In the genomic region with DNA sequence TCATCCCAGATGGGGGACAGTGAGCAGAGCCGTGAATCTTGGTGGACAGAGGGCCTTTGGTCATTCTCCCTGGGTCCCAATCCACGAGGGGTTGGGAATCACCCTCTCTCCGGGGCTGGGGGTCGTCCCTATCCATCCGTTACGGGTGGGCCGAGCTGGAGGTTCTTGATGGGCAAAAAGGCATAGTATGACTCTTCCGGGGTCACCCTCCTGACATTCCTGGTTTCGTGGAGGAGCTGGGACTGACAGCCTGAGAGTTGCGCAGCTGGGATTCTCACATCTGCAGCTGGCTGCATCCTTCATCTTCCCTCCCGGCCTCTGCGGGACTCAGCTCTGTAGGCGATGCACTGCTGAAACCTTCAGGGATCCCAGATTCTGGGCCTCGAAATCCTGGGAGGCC, we compare ENCODE assay signal across 8 mouse cellular contexts. TPM values are rescaled to one million over a fixed set of nuclear protein-coding genes. Genes with fewer than 3 reads are reported as not detected.
DNase-seq lines count a peak whose midpoint lies in the region; ATAC-seq and TF ChIP-seq lines count a peak whose summit lies in the region.

No protein-coding gene starts in this region.

- peaks cover 6% of the 10 kb centered on the region for H3K9me3 ChIP-seq in forebrain, embryonic 16.5 days (ENCODE audit: control insufficient read depth, low read length)
- H3K9me3 ChIP-seq in midbrain, postnatal 0 days (ENCODE audit: low read length) = peaks cover 7% of the 10 kb centered on the region; the same call in 1 of the 2 replicates

- peak overlapping the region; percentile 98 for H3K4me2 ChIP-seq in forebrain, embryonic 16.5 days (ENCODE audit: low read length)
- H3K4me2 ChIP-seq in midbrain, postnatal 0 days (ENCODE audit: low read depth, low read length, poor library complexity, severe bottlenecking) = peak overlapping the region; percentile 97

- under 1% methylated on average over 14 of the region's 14 CpGs for WGBS in forebrain, embryonic 16.5 days
- WGBS in midbrain, postnatal 0 days = 1% methylated on average over 14 of the region's 14 CpGs

- no peak for ATAC-seq in forebrain, embryonic 16.5 days
- ATAC-seq in midbrain, postnatal 0 days (ENCODE audit: low FRiP score) = no peak
- no peak for ATAC-seq in granulocyte monocyte progenitor cell, adult 5-6 weeks (replicated peaks; ENCODE audit: poor library complexity, severe bottlenecking)

- H3K27me3 ChIP-seq in forebrain, embryonic 16.5 days (replicated peaks; ENCODE audit: control insufficient read depth, insufficient read depth, low read length) = peaks cover 6% of the 10 kb centered on the region
- H3K27me3 ChIP-seq in midbrain, postnatal 0 days (ENCODE audit: insufficient read depth, low read length) = no peaks in the 10 kb centered on the region

- 0 out of 2 replicates have a peak, but pooled peaks cover 2% of the 10 kb centered on the region for H3K36me3 ChIP-seq in forebrain, embryonic 16.5 days (ENCODE audit: control insufficient read depth, insufficient read depth)
- no peaks in the 10 kb centered on the region; the same call in 1 of the 2 replicates for H3K36me3 ChIP-seq in midbrain, postnatal 0 days (ENCODE audit: insufficient read depth, low read length)

- peaks cover 16% of the 10 kb centered on the region for H3K4me1 ChIP-seq in forebrain, embryonic 16.5 days (replicated peaks; ENCODE audit: control insufficient read depth, insufficient read depth, low read length)
- no peaks in the 10 kb centered on the region for H3K4me1 ChIP-seq in midbrain, postnatal 0 days (ENCODE audit: insufficient read depth, low read length)

- TF ChIP-seq CTCF in midbrain, postnatal 0 days (IDR thresholded peaks at IDR 0.05) = no peak

- peak overlapping the region; percentile 78 for H3K4me3 ChIP-seq in forebrain, embryonic 16.5 days (replicated peaks; ENCODE audit: low read length)
- peak overlapping the region; percentile 88 for H3K4me3 ChIP-seq in midbrain, postnatal 0 days (ENCODE audit: low read depth, low read length)

- DNase-seq in layer of hippocampus, postnatal 25 days (ENCODE audit: extremely low spot score in 1 of 2, low spot score in 1 of 2) = peak; percentile 24 to 36
- no peak for DNase-seq in layer of hippocampus, adult 9-11 months
- DNase-seq in brain, adult 2 months (ENCODE audit: low read depth, low spot score) = peak; percentile 52
- peak; percentile 12 for DNase-seq in kidney, postnatal 14 days
- peak; percentile 6 for DNase-seq in midbrain, postnatal 0 days (ENCODE audit: low spot score)
- no peak for DNase-seq in layer of hippocampus, adult 9-10 months (ENCODE audit: low spot score)

- H3K9ac ChIP-seq in forebrain, embryonic 16.5 days (replicated peaks; ENCODE audit: low read depth, low read length) = peak overlapping the region; percentile 78
- peak overlapping the region; percentile 92 for H3K9ac ChIP-seq in midbrain, postnatal 0 days (replicated peaks; ENCODE audit: low read length, poor library complexity, severe bottlenecking)

- no peak overlapping the region for H3K27ac ChIP-seq in forebrain, embryonic 16.5 days (ENCODE audit: low read length)
- H3K27ac ChIP-seq in midbrain, postnatal 0 days (ENCODE audit: low read depth, low read length) = no peak overlapping the region

RNA-seq across cellular contexts. Expression of a gene that starts 1.0 kb away (rescaled TPM):
- total RNA-seq in layer of hippocampus, postnatal 25 days (2021) = 100 to 1,000 TPM; 145 to 153 TPM
- 15.9 and 18.1 TPM in 2 replicates for polyA plus RNA-seq in forebrain, embryonic 16.5 days (2015; fragmentation: Nextera tagmentation; extraction: Ambion mirVana)
- total RNA-seq in midbrain, postnatal 0 days (2014; rRNA removed) = 55.6 and 68.0 TPM in 2 replicates
- 60.3 and 64.5 TPM in 2 replicates for polyA plus RNA-seq in midbrain, postnatal 0 days (2015; fragmentation: Nextera tagmentation; extraction: Ambion mirVana)
- 6.7 and 7.5 TPM in 2 replicates for total RNA-seq in granulocyte monocyte progenitor cell, adult 5-6 weeks (2014; fragmentation: Nextera tagmentation)
- 1.7 and 7.7 TPM in 2 replicates for total RNA-seq in granulocyte monocyte progenitor cell, adult 5-6 weeks (2017)

RNA-seq across cellular contexts. Expression of a gene that starts 9.6 kb away (rescaled TPM):
- total RNA-seq in layer of hippocampus, postnatal 25 days (2021) = 10 to 100 TPM; 12.6 to 15.9 TPM
- polyA plus RNA-seq in forebrain, embryonic 16.5 days (2015; fragmentation: Nextera tagmentation; extraction: Ambion mirVana) = 10.8 and 13.1 TPM in 2 replicates
- 7.1 and 8.6 TPM in 2 replicates for total RNA-seq in midbrain, postnatal 0 days (2014; rRNA removed)
- 3.3 and 3.4 TPM in 2 replicates for polyA plus RNA-seq in midbrain, postnatal 0 days (2015; fragmentation: Nextera tagmentation; extraction: Ambion mirVana)
- 23.9 and 35.8 TPM in 2 replicates for total RNA-seq in granulocyte monocyte progenitor cell, adult 5-6 weeks (2014; fragmentation: Nextera tagmentation)
- total RNA-seq in granulocyte monocyte progenitor cell, adult 5-6 weeks (2017) = 45.3 and 50.9 TPM in 2 replicates

RNA-seq across cellular contexts. Expression of a gene that starts 33.5 kb away (rescaled TPM):
- total RNA-seq in layer of hippocampus, postnatal 25 days (2021) = 1 to 10 TPM in 1 of 2 experiments, under 1 TPM in 1; 0.69 to 1.0 TPM
- polyA plus RNA-seq in forebrain, embryonic 16.5 days (2015; fragmentation: Nextera tagmentation; extraction: Ambion mirVana) = 0.46 and 0.86 TPM in 2 replicates
- total RNA-seq in midbrain, postnatal 0 days (2014; rRNA removed) = 0.99 and 2.6 TPM in 2 replicates
- polyA plus RNA-seq in midbrain, postnatal 0 days (2015; fragmentation: Nextera tagmentation; extraction: Ambion mirVana) = 1.0 and 1.1 TPM in 2 replicates
- total RNA-seq in granulocyte monocyte progenitor cell, adult 5-6 weeks (2014; fragmentation: Nextera tagmentation) = 1.6 TPM in 1 of 2 replicates, not detected in the other
- 5.8 and 6.7 TPM in 2 replicates for total RNA-seq in granulocyte monocyte progenitor cell, adult 5-6 weeks (2017)

Comparison
In these comparisons a context has a peak if more than half of its experiments do, and no peak if none do; other contexts are left out.
1. DNase-seq: peak in layer of hippocampus, postnatal 25 days (2 of 2), brain, adult 2 months (single experiment), kidney, postnatal 14 days (single experiment) and midbrain, postnatal 0 days (single experiment); none in layer of hippocampus, adult 9-11 months (single experiment) and layer of hippocampus, adult 9-10 months (single experiment).